Mouse (Mus musculus) liver, adult 2 months (tissue): ENCODE results near the gene Gypa.

Source experiments
- CTCF ChIP-seq: fragments of 200-500 bp; IDR thresholded peaks from 2 replicates; pipeline ENCODE4 v1.5.1; 2011; ENCODE audit warnings: low read depth, low read length, control low read depth
- POLR2A ChIP-seq: fragments of 200-500 bp; IDR thresholded peaks from 2 replicates; pipeline ENCODE4 v1.6.1; 2011; ENCODE audit warnings: low read length, control low read depth; ENCODE audit not compliant: insufficient read depth; ENCODE audit errors: extremely low read depth

DNA sequence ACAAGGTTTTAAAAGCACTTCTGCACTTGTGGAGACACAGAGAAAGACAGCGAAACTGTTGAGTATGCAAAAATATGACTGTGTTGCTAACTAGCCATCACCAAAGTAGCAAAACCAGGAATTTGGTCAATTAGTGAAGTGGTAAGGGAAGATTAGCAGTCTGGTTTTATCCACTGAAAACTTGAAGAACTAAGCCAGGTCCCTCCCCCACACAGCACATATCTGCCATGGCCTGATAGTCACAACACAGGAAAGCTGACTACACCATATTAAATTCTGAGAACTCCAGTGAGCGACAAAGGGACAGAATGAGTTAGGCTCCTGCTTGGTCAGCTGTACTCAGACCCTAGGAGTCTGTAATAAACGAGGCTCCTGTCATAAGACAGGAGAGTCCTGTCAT lies 57.7 kb downstream of the Gypa start:
- no peak for TF ChIP-seq CTCF
- no peak for TF ChIP-seq POLR2A
